Mouse (Mus musculus) CD4-positive, CD25-positive, alpha-beta regulatory T cell, adult 4 months (primary cell): ENCODE results near the gene Mbnl2. TPM values are rescaled to one million over a fixed set of nuclear protein-coding genes. Genes with fewer than 3 reads are reported as not detected.

Experiments used
- ATAC-seq: one replicate; pipeline ENCODE4 v1.8.0; 2017
- polyA plus RNA-seq, 2 experiments: library from polyadenylated mRNA; unstranded; fragments of 100-300 nt; shearing (Covaris generic); gene quantifications; one replicate each; pipeline ENCODE4 v1.2.1; 2017

Gene Mbnl2
- polyA plus RNA-seq, 2 experiments from 2014 or later: 50.7 to 52.1 TPM

GRCm38 (mm10) chr14:120276343-120277080, 1.0 kb downstream of the Mbnl2 start:
- peak; percentile 13 for ATAC-seq

- no peak for ATAC-seq
Measured at GRCm38 (mm10) chr14:120277081-120277656, 1.7 kb downstream of the Mbnl2 start.

- no peak for ATAC-seq
Measured at GRCm38 (mm10) chr14:120278290-120279244, 3.1 kb downstream of the Mbnl2 start.

GRCm38 (mm10) chr14:120280136-120280535, 4.7 kb downstream of the Mbnl2 start:
- ATAC-seq: no peak

- ATAC-seq: no peak
Measured at GRCm38 (mm10) chr14:120283787-120284186, 8.3 kb downstream of the Mbnl2 start.

- no peak for ATAC-seq
Measured at GRCm38 (mm10) chr14:120284504-120284903, 9.0 kb downstream of the Mbnl2 start.

GRCm38 (mm10) chr14:120287121-120287986, 11.9 kb downstream of the Mbnl2 start:
- ATAC-seq: peak; percentile 48

- ATAC-seq: no peak
Measured at GRCm38 (mm10) chr14:120287987-120288275, 12.5 kb downstream of the Mbnl2 start.

GRCm38 (mm10) chr14:120288378-120289002, 13.0 kb downstream of the Mbnl2 start:
- no peak for ATAC-seq

GRCm38 (mm10) chr14:120289065-120289464, 13.6 kb downstream of the Mbnl2 start:
- no peak for ATAC-seq

- ATAC-seq: no peak
Measured at GRCm38 (mm10) chr14:120289528-120289927, 14.1 kb downstream of the Mbnl2 start.

- ATAC-seq: no peak
Measured at GRCm38 (mm10) chr14:120291226-120291757, 15.8 kb downstream of the Mbnl2 start.

- no peak for ATAC-seq
Measured at GRCm38 (mm10) chr14:120292133-120292532, 16.7 kb downstream of the Mbnl2 start.

GRCm38 (mm10) chr14:120292617-120293195, 17.2 kb downstream of the Mbnl2 start:
- no peak for ATAC-seq

GRCm38 (mm10) chr14:120294480-120294879, 19.0 kb downstream of the Mbnl2 start:
- peak; percentile 6 for ATAC-seq

- no peak for ATAC-seq
Measured at GRCm38 (mm10) chr14:120295355-120296220, 20.1 kb downstream of the Mbnl2 start.

GRCm38 (mm10) chr14:120296231-120297006, 20.9 kb downstream of the Mbnl2 start:
- peak; percentile 45 for ATAC-seq

GRCm38 (mm10) chr14:120297137-120297749, 21.8 kb downstream of the Mbnl2 start:
- ATAC-seq: no peak

GRCm38 (mm10) chr14:120297833-120298232, 22.4 kb downstream of the Mbnl2 start:
- ATAC-seq: no peak
